Comparison of ENCODE assay signal across 8 mouse cellular contexts in genomic region chr3:131113029-131113428, GRCm38 (mm10). TPM values are rescaled to one million over a fixed set of nuclear protein-coding genes. Genes with fewer than 3 reads are reported as not detected.
DNase-seq lines count a peak whose midpoint lies in the region; ATAC-seq and TF ChIP-seq lines count a peak whose summit lies in the region.

No protein-coding gene starts in this region.

- intact Hi-C loops in gastrocnemius, adult 2 months (cut with DNase I) = no loop called here

- DNase-seq in embryo, embryonic 10.5 days (ENCODE audit: low spot score) = peak; percentile 44
- DNase-seq in embryo, embryonic 9.5 days (ENCODE audit: extremely low spot score) = no peak
- peak in 1 of 2 experiments; percentile 43 for DNase-seq in spleen, adult 2 months (ENCODE audit: low read depth in 1 of 2, low spot score in 2 of 2)
- DNase-seq in spleen, adult 12 weeks (ENCODE audit: low spot score) = no peak
- DNase-seq in limb, embryonic 14.5 days (ENCODE audit: low spot score) = no peak
- DNase-seq in thymus, postnatal 36 days = peak; percentile 58 to 66
- no peak for DNase-seq in gastrocnemius, postnatal 25 days
- no peak for DNase-seq in gastrocnemius, adult 2 months

- no peak for ATAC-seq in limb, embryonic 14.5 days (ENCODE audit: low FRiP score, low read depth)

- WGBS in spleen, adult 2 months = 5% methylated on average over 13 of the region's 13 CpGs
- 8% methylated on average over 13 of the region's 13 CpGs for WGBS in limb, embryonic 14.5 days

- H3K36me3 ChIP-seq in spleen, adult 2 months (ENCODE audit: control insufficient read depth, insufficient read depth, low read length) = 0 out of 2 replicates have a peak, but pooled peaks cover 1% of the 10 kb centered on the region
- no peaks in the 10 kb centered on the region; the same call in 1 of the 2 replicates for H3K36me3 ChIP-seq in limb, embryonic 14.5 days (ENCODE audit: control insufficient read depth, insufficient read depth, low read length)

- H3K9ac ChIP-seq in limb, embryonic 14.5 days (ENCODE audit: low read depth, low read length, severe bottlenecking) = no peak overlapping the region

- peak overlapping the region; percentile 75 for H3K27ac ChIP-seq in spleen, adult 2 months (ENCODE audit: insufficient read depth, low read length)
- no peak overlapping the region for H3K27ac ChIP-seq in limb, embryonic 14.5 days (replicated peaks; ENCODE audit: low read depth, low read length)
- no peak overlapping the region for H3K27ac ChIP-seq in gastrocnemius, adult 2 months

- H3K4me1 ChIP-seq in spleen, adult 2 months (ENCODE audit: control insufficient read depth, insufficient read depth, insufficient read length) = peaks cover 12% of the 10 kb centered on the region
- H3K4me1 ChIP-seq in limb, embryonic 14.5 days (ENCODE audit: control insufficient read depth, insufficient read depth, low read length) = peaks cover 22% of the 10 kb centered on the region

- peak overlapping the region; percentile 72 for H3K4me3 ChIP-seq in spleen, adult 2 months (ENCODE audit: extremely low read depth, insufficient read depth, insufficient read length)
- peak overlapping the region; percentile 60 for H3K4me3 ChIP-seq in limb, embryonic 14.5 days (replicated peaks; ENCODE audit: low read length)
- H3K4me3 ChIP-seq in gastrocnemius, adult 2 months = no peak overlapping the region

- peaks cover 21% of the 10 kb centered on the region for H3K27me3 ChIP-seq in spleen, adult 2 months (ENCODE audit: control insufficient read depth, insufficient read depth, low read length)
- H3K27me3 ChIP-seq in limb, embryonic 14.5 days (ENCODE audit: control insufficient read depth, insufficient read depth, low read length) = peaks cover 20% of the 10 kb centered on the region; the same call in 1 of the 2 replicates

- TF ChIP-seq CTCF in spleen, adult 2 months (IDR thresholded peaks at IDR 0.05; ENCODE audit: extremely low read depth, insufficient read depth, insufficient read length, insufficient replicate concordance) = no peak
- TF ChIP-seq CTCF in gastrocnemius, adult 2 months (IDR thresholded peaks at IDR 0.05) = no peak

- H3K4me2 ChIP-seq in limb, embryonic 14.5 days (replicated peaks; ENCODE audit: low read depth, low read length, severe bottlenecking) = peak overlapping the region; percentile 92

- TF ChIP-seq POLR2A in spleen, adult 2 months (IDR thresholded peaks at IDR 0.05; ENCODE audit: low read depth, low read length) = no peak
- no peak for TF ChIP-seq POLR2A in limb, embryonic 14.5 days (IDR thresholded peaks at IDR 0.05; ENCODE audit: borderline replicate concordance, extremely low read depth, insufficient read depth, insufficient read length)

- no peaks in the 10 kb centered on the region for H3K9me3 ChIP-seq in limb, embryonic 14.5 days (ENCODE audit: control insufficient read depth, low read length)

RNA-seq across cellular contexts. Expression of gene Lef1, which starts 2.8 kb away (rescaled TPM):
- 50.9 and 54.5 TPM in 2 replicates for polyA plus RNA-seq in spleen, adult 2 months (2012; rRNA removed)
- 30.8 and 41.9 TPM in 2 replicates for polyA plus RNA-seq in limb, embryonic 14.5 days (2012; rRNA removed)
- polyA plus RNA-seq in limb, embryonic 14.5 days (2014; fragmentation: Nextera tagmentation; extraction: Ambion mirVana) = 39.9 and 44.3 TPM in 2 replicates
- under 1 TPM; 0.13 to 0.35 TPM for total RNA-seq in gastrocnemius, postnatal 25 days (2021)
- under 1 TPM in 1 of 2 experiments, not detected in 1; 0.08 TPM for total RNA-seq in gastrocnemius, adult 2 months (2021)

Comparison
In these comparisons a context has a peak if more than half of its experiments do, and no peak if none do; other contexts are left out.
1. DNase-seq: peak in embryo, embryonic 10.5 days (single experiment) and thymus, postnatal 36 days (2 of 2); none in embryo, embryonic 9.5 days (single experiment), spleen, adult 12 weeks (single experiment), limb, embryonic 14.5 days (single experiment), gastrocnemius, postnatal 25 days (single experiment) and gastrocnemius, adult 2 months (single experiment).